Mouse (Mus musculus) CH12.LX (cell line): Measurements from ENCODE around the gene Dcaf12. TPM values are rescaled to one million over a fixed set of nuclear protein-coding genes. Genes with fewer than 3 reads are reported as not detected.

Experiments used
- DNase-seq: peaks from one replicate; pipeline ENCODE4 v3.0.0-alpha.2; 2013; ENCODE audit errors: extremely low read depth
- H3K27ac ChIP-seq: 2 replicates; pipeline ENCODE4 v1.5.1; 2012; ENCODE audit warnings: low read depth, mild to moderate bottlenecking, control low read depth, moderate library complexity; ENCODE audit not compliant: insufficient read depth
- H3K27me3 ChIP-seq: replicated peaks from 2 replicates; pipeline ENCODE3; 2012; ENCODE audit warnings: inconsistent platforms
- H3K36me3 ChIP-seq, 2 experiments: replicated peaks in 1 of 2; 2 replicates each; pipeline versions ENCODE3 to v1.6.1; 2012; ENCODE audit warnings: inconsistent platforms in 1 of 2, low read length in 1 of 2, mild to moderate bottlenecking in 1 of 2, mixed read lengths in 1 of 2, moderate library complexity in 1 of 2; ENCODE audit not compliant: control insufficient read depth in 1 of 2, insufficient read depth in 1 of 2
- H3K4me1 ChIP-seq, 2 experiments: 2 replicates each; pipeline ENCODE4 v1.6.1; 2012; ENCODE audit warnings: inconsistent platforms in 1 of 2, moderate library complexity in 1 of 2; ENCODE audit not compliant: insufficient read depth in 2 of 2, control insufficient read depth in 1 of 2
- H3K4me2 ChIP-seq: 2 replicates; pipeline ENCODE4 v1.6.1; 2012; ENCODE audit warnings: low read depth, mild to moderate bottlenecking, control low read depth; ENCODE audit not compliant: poor library complexity, insufficient read depth, severe bottlenecking
- H3K4me3 ChIP-seq, 3 experiments: fragments of 150-350 bp in 1 of 3; sonication (generic) in 1 of 3; replicated peaks in 1 of 3; 2 replicates each; pipeline versions ENCODE3 to v1.5.1; 2011 to 2012; ENCODE audit warnings: low read depth in 2 of 3, low read length in 2 of 3, mild to moderate bottlenecking in 2 of 3, moderate library complexity in 2 of 3, control low read depth in 1 of 3, improper control_type of control experiment in 1 of 3, inconsistent platforms in 1 of 3, mixed read lengths in 1 of 3; ENCODE audit not compliant: poor library complexity in 1 of 3
- H3K79me2 ChIP-seq: replicated peaks from 2 replicates; pipeline ENCODE4 v1.6.1; 2012; ENCODE audit warnings: mild to moderate bottlenecking, moderate library complexity; ENCODE audit not compliant: control insufficient read depth, poor library complexity, insufficient read depth, severe bottlenecking; ENCODE audit errors: extremely low read depth
- H3K9ac ChIP-seq: 2 replicates; pipeline ENCODE4 v1.6.1; 2012; ENCODE audit warnings: low read depth, mild to moderate bottlenecking, control low read depth, moderate library complexity; ENCODE audit not compliant: insufficient read depth
- H3K9me3 ChIP-seq: replicated peaks from 2 replicates; pipeline ENCODE3; 2012; ENCODE audit warnings: low read length, inconsistent platforms, mixed read lengths
- E2F4 ChIP-seq: IDR thresholded peaks from 2 replicates; pipeline ENCODE4 v1.6.1; 2011; ENCODE audit warnings: low read depth, low read length, improper control_type of control experiment; ENCODE audit not compliant: insufficient replicate concordance
- EP300 ChIP-seq: IDR thresholded peaks from 2 replicates; pipeline ENCODE4 v1.6.1; 2011; ENCODE audit warnings: low read length, improper control_type of control experiment
- ETS1 ChIP-seq: conservative IDR thresholded peaks from 2 replicates; pipeline ENCODE4 v1.6.1; 2012; ENCODE audit warnings: low read depth, mild to moderate bottlenecking, inconsistent platforms, low read length, improper control_type of control experiment, moderate library complexity
- HCFC1 ChIP-seq: IDR thresholded peaks from 2 replicates; pipeline ENCODE4 v1.6.1; 2012; ENCODE audit warnings: low read depth, mild to moderate bottlenecking, inconsistent platforms, low read length, improper control_type of control experiment
- IRF4 ChIP-seq: IDR thresholded peaks from 2 replicates; pipeline ENCODE4 v1.6.1; 2014; ENCODE audit warnings: low read depth, mild to moderate bottlenecking, inconsistent platforms, low read length, improper control_type of control experiment
- JUND ChIP-seq: conservative IDR thresholded peaks from 2 replicates; pipeline ENCODE4 v1.6.1; 2011; ENCODE audit warnings: low read depth, low read length, improper control_type of control experiment
- MAZ ChIP-seq: IDR thresholded peaks from 2 replicates; pipeline ENCODE4 v1.6.1; 2012; ENCODE audit warnings: low read depth, mild to moderate bottlenecking, inconsistent platforms, low read length, improper control_type of control experiment, moderate library complexity
- NELFE ChIP-seq: IDR thresholded peaks from 2 replicates; pipeline ENCODE4 v1.6.1; 2011; ENCODE audit warnings: low read depth, low read length, improper control_type of control experiment
- PAX5 ChIP-seq: IDR thresholded peaks from 2 replicates; pipeline ENCODE4 v1.6.1; 2012; ENCODE audit warnings: low read length, inconsistent platforms, mixed read lengths
- TBP ChIP-seq: conservative IDR thresholded peaks from 2 replicates; pipeline ENCODE4 v1.6.1; 2011; ENCODE audit warnings: low read depth, low read length, improper control_type of control experiment
- TCF12 ChIP-seq: IDR thresholded peaks from 2 replicates; pipeline ENCODE4 v1.6.1; 2014; ENCODE audit warnings: low read depth, mild to moderate bottlenecking, inconsistent platforms, low read length, improper control_type of control experiment
- ZKSCAN1 ChIP-seq: IDR thresholded peaks from 2 replicates; pipeline ENCODE4 v1.6.1; 2012; ENCODE audit warnings: low read depth, inconsistent platforms, low read length, improper control_type of control experiment, borderline replicate concordance
- ZNF384 ChIP-seq: IDR thresholded peaks from 2 replicates; pipeline ENCODE4 v1.6.1; 2012; ENCODE audit warnings: low read depth, low read length, improper control_type of control experiment, inconsistent platforms
- dilution Hi-C: fragments of 300-500 bp; cut with MboI; formaldehyde crosslinking; loops from 2 replicates; pipeline ENCODE4 v1.14.3; 2020; ENCODE audit warnings: low sequenced_read_pairs; ENCODE audit not compliant: extremely low pct_unique_long_range_greater_than_20kb, extremely low pct_ligation_motif_present
- in situ Hi-C: fragments of 300-500 bp; cut with MboI; formaldehyde crosslinking; loops from 3 replicates; pipeline ENCODE4 v1.14.3; 2019; ENCODE audit warnings: low sequenced_read_pairs, low pct_ligation_motif_present, low pct_unique_long_range_greater_than_20kb, mixed read lengths
- polyA plus RNA-seq: library from polyadenylated mRNA; unstranded; fragments of >175 nt; gene quantifications from 2 replicates; pipeline ENCODE4 v1.2.1, GENCODE M21; 2012; ENCODE audit warnings: low read depth; ENCODE audit not compliant: insufficient read length
- total RNA-seq, 2 experiments: library from RNA; depleted of rRNA; stranded (reverse); fragments of 300-350 nt in 1 of 2; fragments of >200 nt in 1 of 2; gene quantifications; 2 replicates each; pipeline ENCODE4 v1.2.3; 2012 to 2014

Gene Dcaf12
- total and polyA plus RNA-seq, 3 experiments = 31.3 to 42.0 (median 33.7) TPM

- no peak overlapping the region for H3K4me3 ChIP-seq
- peaks cover 32 to 86% of the 10 kb centered on the region in 2 experiments for H3K4me1 ChIP-seq
- peaks cover 22% of the 10 kb centered on the region for H3K79me2 ChIP-seq
- in situ Hi-C loops (no loop called here), dilution Hi-C loops (no loop called here)
- no peak overlapping the region for H3K9ac ChIP-seq
- no peaks in the 10 kb centered on the region for H3K9me3 ChIP-seq
- no peaks in the 10 kb centered on the region for H3K27me3 ChIP-seq
- TF ChIP-seq IRF4 (0 out of 2 replicates have a peak, but pooled peaks have one; percentile 25), JUND (no peak), ETS1 (peak; percentile 22; the same call in 1 of the 2 replicates), E2F4 (no peak), TBP (no peak), HCFC1 (no peak), NELFE (no peak), MAZ (no peak)
- no peak overlapping the region for H3K27ac ChIP-seq
- H3K4me2 ChIP-seq = 0 out of 2 replicates have a peak overlapping the region, but pooled peaks have one; percentile 16
- peaks cover 25 to 67% of the 10 kb centered on the region in 2 experiments for H3K36me3 ChIP-seq
- peak; percentile 71 for DNase-seq
Observed at GRCm38 (mm10) chr4:41307406-41307805, 7.3 kb downstream of the Dcaf12 start.

- H3K27me3 ChIP-seq = no peaks in the 10 kb centered on the region
- H3K4me2 ChIP-seq = peak overlapping the region; percentile 8; the same call in 1 of the 2 replicates
- H3K9ac ChIP-seq = peak overlapping the region; percentile 29; the same call in 1 of the 2 replicates
- DNase-seq = no peak
- H3K36me3 ChIP-seq = peaks cover 47 to 81% of the 10 kb centered on the region in 2 experiments
- TF ChIP-seq ZNF384 (peak; percentile 58), EP300 (no peak)
- no peaks in the 10 kb centered on the region for H3K9me3 ChIP-seq
- no peak overlapping the region for H3K4me3 ChIP-seq
- dilution Hi-C loops = no loop called here
- in situ Hi-C loops = loop anchor here (5.0 kb wide), 1 partner anchor 73 kb away; no protein-coding TSS in a partner anchor
- peak overlapping the region; percentile 34; the same call in 1 of the 2 replicates for H3K27ac ChIP-seq
- peaks cover 13% of the 10 kb centered on the region for H3K79me2 ChIP-seq
- H3K4me1 ChIP-seq = peaks cover 30 to 68% of the 10 kb centered on the region in 2 experiments
Observed at GRCm38 (mm10) chr4:41304302-41304701, 10.4 kb downstream of the Dcaf12 start.

GRCm38 (mm10) chr4:41303671-41304070 is 11.0 kb downstream of the Dcaf12 start:
- no peaks in the 10 kb centered on the region for H3K27me3 ChIP-seq
- no peak overlapping the region for H3K9ac ChIP-seq
- dilution Hi-C loops (no loop called here), in situ Hi-C loops (loop anchor here (5.0 kb wide), 1 partner anchor 74 kb away; no protein-coding TSS in a partner anchor)
- no peak overlapping the region for H3K27ac ChIP-seq
- H3K79me2 ChIP-seq = peaks cover 13% of the 10 kb centered on the region
- no peak overlapping the region for H3K4me2 ChIP-seq
- peaks cover 31 to 73% of the 10 kb centered on the region in 2 experiments for H3K4me1 ChIP-seq
- H3K36me3 ChIP-seq = peaks cover 47 to 81% of the 10 kb centered on the region in 2 experiments
- no peaks in the 10 kb centered on the region for H3K9me3 ChIP-seq
- TF ChIP-seq PAX5 (no peak), TCF12 (no peak), NELFE (no peak), ZKSCAN1 (no peak)
- no peak for DNase-seq
- H3K4me3 ChIP-seq = no peak overlapping the region
